Mouse (Mus musculus) heart, embryonic 10.5 days (tissue): ENCODE data around the gene 1700012B07Rik. TPM values are rescaled to one million over a fixed set of nuclear protein-coding genes. Genes with fewer than 3 reads are reported as not detected.

Experiments used
- DNase-seq: peaks from one replicate; pipeline ENCODE4 v3.0.0-alpha.2; 2017; ENCODE audit warnings: low spot score
- H3K27ac ChIP-seq: fragments of 300-500 bp; sonication (generic); 2 replicates; pipeline ENCODE4 v1.5.1; 2016; ENCODE audit warnings: mild to moderate bottlenecking
- H3K27me3 ChIP-seq: fragments of 300-500 bp; sonication (generic); 2 replicates; pipeline ENCODE4 v1.6.1; 2016; ENCODE audit warnings: mild to moderate bottlenecking; ENCODE audit not compliant: poor library complexity, insufficient read depth, severe bottlenecking
- H3K36me3 ChIP-seq: fragments of 300-500 bp; sonication (generic); 2 replicates; pipeline ENCODE4 v1.6.1; 2016; ENCODE audit warnings: mild to moderate bottlenecking, moderate library complexity
- H3K4me1 ChIP-seq: fragments of 300-500 bp; sonication (generic); 2 replicates; pipeline ENCODE4 v1.6.1; 2016; ENCODE audit warnings: mild to moderate bottlenecking
- H3K4me3 ChIP-seq: fragments of 300-500 bp; sonication (generic); 2 replicates; pipeline ENCODE4 v1.5.1; 2016; ENCODE audit warnings: mild to moderate bottlenecking, moderate library complexity
- H3K9me3 ChIP-seq: fragments of 300-500 bp; sonication (generic); 2 replicates; pipeline ENCODE4 v1.6.1; 2016; ENCODE audit warnings: mild to moderate bottlenecking, moderate library complexity
- WGBS: fragments of 180-500 bp; shearing (Covaris S2); methylation state at CpG from one replicate; pipeline ENCODE4 v1.1.7; 2016; 5-methylcytosine and 5-hydroxymethylcytosine counted together
- polyA plus RNA-seq: library from polyadenylated mRNA; unstranded; fragments of >200 nt; fragmentation: Nextera tagmentation; extraction: Ambion mirVana; gene quantifications from 2 replicates; pipeline ENCODE4 v1.2.1, GENCODE M21; 2016

The 1700012B07Rik gene
- polyA plus RNA-seq, 1 experiment from 2014 or later, result not detected

- Histone ChIP-seq H3K4me3 (no peak overlapping the region), H3K4me1 (no peaks in the 10 kb centered on the region), H3K27ac (no peak overlapping the region), H3K9me3 (no peaks in the 10 kb centered on the region), H3K36me3 (no peaks in the 10 kb centered on the region), H3K27me3 (no peaks in the 10 kb centered on the region)
- WGBS, result 46% methylated on average over 6 of the region's 6 CpGs
- no peak for DNase-seq
Observed at GRCm38 (mm10) chr11:109822280-109822679, 5.6 kb downstream of the 1700012B07Rik start.

GRCm38 (mm10) chr11:109817405-109817804, 10.4 kb downstream of the 1700012B07Rik start:
- no peak overlapping the region for H3K4me3 ChIP-seq
- WGBS, result 69% methylated on average over 3 of the region's 3 CpGs
- no peaks in the 10 kb centered on the region for H3K36me3 ChIP-seq
- H3K4me1 ChIP-seq, result no peaks in the 10 kb centered on the region
- DNase-seq, result no peak
- no peak overlapping the region for H3K27ac ChIP-seq
- H3K9me3 ChIP-seq, result no peaks in the 10 kb centered on the region
- H3K27me3 ChIP-seq, result no peaks in the 10 kb centered on the region

- Histone ChIP-seq H3K36me3 (no peaks in the 10 kb centered on the region), H3K4me3 (no peak overlapping the region), H3K4me1 (no peaks in the 10 kb centered on the region), H3K27me3 (no peaks in the 10 kb centered on the region), H3K27ac (no peak overlapping the region), H3K9me3 (no peaks in the 10 kb centered on the region)
- no peak for DNase-seq
- 68% methylated on average over 1 of the region's 1 CpGs for WGBS
Observed at GRCm38 (mm10) chr11:109816911-109817310, 10.9 kb downstream of the 1700012B07Rik start.

- H3K27ac ChIP-seq, result no peak overlapping the region
- peaks cover 7% of the 10 kb centered on the region; the same call in 1 of the 2 replicates for H3K9me3 ChIP-seq
- 68% methylated on average over 2 of the region's 2 CpGs for WGBS
- no peaks in the 10 kb centered on the region for H3K27me3 ChIP-seq
- no peaks in the 10 kb centered on the region for H3K36me3 ChIP-seq
- DNase-seq, result no peak
- H3K4me1 ChIP-seq, result no peaks in the 10 kb centered on the region
- no peak overlapping the region for H3K4me3 ChIP-seq
Observed at GRCm38 (mm10) chr11:109811721-109812120, 16.1 kb downstream of the 1700012B07Rik start.

- H3K36me3 ChIP-seq, result no peaks in the 10 kb centered on the region
- WGBS, result 58% methylated on average over 4 of the region's 4 CpGs
- H3K27me3 ChIP-seq, result no peaks in the 10 kb centered on the region
- no peak overlapping the region for H3K4me3 ChIP-seq
- H3K9me3 ChIP-seq, result peaks cover 7% of the 10 kb centered on the region; the same call in 1 of the 2 replicates
- H3K4me1 ChIP-seq, result no peaks in the 10 kb centered on the region
- no peak for DNase-seq
- no peak overlapping the region for H3K27ac ChIP-seq
Observed at GRCm38 (mm10) chr11:109809175-109809855, 18.5 kb downstream of the 1700012B07Rik start.

GRCm38 (mm10) chr11:109801515-109801914, 26.3 kb downstream of the 1700012B07Rik start:
- Histone ChIP-seq H3K9me3 (no peaks in the 10 kb centered on the region), H3K27ac (no peak overlapping the region), H3K27me3 (no peaks in the 10 kb centered on the region), H3K4me3 (no peak overlapping the region), H3K36me3 (no peaks in the 10 kb centered on the region), H3K4me1 (no peaks in the 10 kb centered on the region)
- DNase-seq, result no peak
- 47% methylated on average over 1 of the region's 1 CpGs for WGBS

GRCm38 (mm10) chr11:109797531-109797930, 30.3 kb downstream of the 1700012B07Rik start:
- no peak overlapping the region for H3K4me3 ChIP-seq
- H3K9me3 ChIP-seq, result no peaks in the 10 kb centered on the region
- H3K36me3 ChIP-seq, result no peaks in the 10 kb centered on the region
- 71% methylated on average over 6 of the region's 6 CpGs for WGBS
- DNase-seq, result no peak
- no peak overlapping the region for H3K27ac ChIP-seq
- no peaks in the 10 kb centered on the region for H3K4me1 ChIP-seq
- no peaks in the 10 kb centered on the region for H3K27me3 ChIP-seq

GRCm38 (mm10) chr11:109795536-109795935, 32.3 kb downstream of the 1700012B07Rik start:
- WGBS, result 69% methylated on average over 2 of the region's 2 CpGs
- no peaks in the 10 kb centered on the region for H3K36me3 ChIP-seq
- DNase-seq, result no peak
- no peaks in the 10 kb centered on the region for H3K9me3 ChIP-seq
- no peaks in the 10 kb centered on the region for H3K4me1 ChIP-seq
- no peak overlapping the region for H3K4me3 ChIP-seq
- no peak overlapping the region for H3K27ac ChIP-seq
- no peaks in the 10 kb centered on the region for H3K27me3 ChIP-seq

GRCm38 (mm10) chr11:109793578-109793977, 34.3 kb downstream of the 1700012B07Rik start:
- 75% methylated on average over 4 of the region's 4 CpGs for WGBS
- no peaks in the 10 kb centered on the region for H3K27me3 ChIP-seq
- H3K4me1 ChIP-seq, result no peaks in the 10 kb centered on the region

GRCm38 (mm10) chr11:109792401-109792997, 35.3 kb downstream of the 1700012B07Rik start:
- DNase-seq, result no peak

More at GRCm38 (mm10) chr11:109793578-109793977, 34.3 kb downstream of the 1700012B07Rik start:
- Histone ChIP-seq H3K27ac (no peak overlapping the region), H3K9me3 (no peaks in the 10 kb centered on the region), H3K4me3 (no peak overlapping the region), H3K36me3 (no peaks in the 10 kb centered on the region)
- no peak for DNase-seq

GRCm38 (mm10) chr11:109791965-109792364, 35.9 kb downstream of the 1700012B07Rik start:
- H3K9me3 ChIP-seq, result no peaks in the 10 kb centered on the region
- H3K4me3 ChIP-seq, result no peak overlapping the region
- H3K27ac ChIP-seq, result no peak overlapping the region
- no peak for DNase-seq
- WGBS, result 88% methylated on average over 2 of the region's 2 CpGs
- H3K27me3 ChIP-seq, result no peaks in the 10 kb centered on the region
- H3K36me3 ChIP-seq, result no peaks in the 10 kb centered on the region
- no peaks in the 10 kb centered on the region for H3K4me1 ChIP-seq

More at GRCm38 (mm10) chr11:109792401-109792997, 35.3 kb downstream of the 1700012B07Rik start:
- H3K27ac ChIP-seq, result no peak overlapping the region
- 90% methylated on average over 13 of the region's 13 CpGs for WGBS
- no peak overlapping the region for H3K4me3 ChIP-seq
- no peaks in the 10 kb centered on the region for H3K4me1 ChIP-seq
- H3K27me3 ChIP-seq, result no peaks in the 10 kb centered on the region
- H3K36me3 ChIP-seq, result no peaks in the 10 kb centered on the region
- no peaks in the 10 kb centered on the region for H3K9me3 ChIP-seq

GRCm38 (mm10) chr11:109790221-109790620, 37.6 kb downstream of the 1700012B07Rik start:
- H3K4me1 ChIP-seq, result no peaks in the 10 kb centered on the region
- no peak overlapping the region for H3K4me3 ChIP-seq
- H3K27me3 ChIP-seq, result no peaks in the 10 kb centered on the region
- no peak for DNase-seq
- H3K36me3 ChIP-seq, result no peaks in the 10 kb centered on the region
- WGBS, result 81% methylated on average over 8 of the region's 8 CpGs
- no peaks in the 10 kb centered on the region for H3K9me3 ChIP-seq
- no peak overlapping the region for H3K27ac ChIP-seq

GRCm38 (mm10) chr11:109785392-109785791, 42.5 kb downstream of the 1700012B07Rik start:
- H3K36me3 ChIP-seq, result no peaks in the 10 kb centered on the region
- no peak overlapping the region for H3K4me3 ChIP-seq
- no peaks in the 10 kb centered on the region for H3K4me1 ChIP-seq
- no peak for DNase-seq
- no peaks in the 10 kb centered on the region for H3K27me3 ChIP-seq
- H3K27ac ChIP-seq, result no peak overlapping the region
- no peaks in the 10 kb centered on the region for H3K9me3 ChIP-seq
- 81% methylated on average over 5 of the region's 5 CpGs for WGBS
